Mouse (Mus musculus) liver (tissue): Measurements from ENCODE around the gene Cxcl17.

Experiments
- DNase-seq: peaks from one replicate; pipeline ENCODE4 v3.0.0-alpha.2; 2020; ENCODE audit warnings: mixed read lengths

Gene Cxcl17

DNA sequence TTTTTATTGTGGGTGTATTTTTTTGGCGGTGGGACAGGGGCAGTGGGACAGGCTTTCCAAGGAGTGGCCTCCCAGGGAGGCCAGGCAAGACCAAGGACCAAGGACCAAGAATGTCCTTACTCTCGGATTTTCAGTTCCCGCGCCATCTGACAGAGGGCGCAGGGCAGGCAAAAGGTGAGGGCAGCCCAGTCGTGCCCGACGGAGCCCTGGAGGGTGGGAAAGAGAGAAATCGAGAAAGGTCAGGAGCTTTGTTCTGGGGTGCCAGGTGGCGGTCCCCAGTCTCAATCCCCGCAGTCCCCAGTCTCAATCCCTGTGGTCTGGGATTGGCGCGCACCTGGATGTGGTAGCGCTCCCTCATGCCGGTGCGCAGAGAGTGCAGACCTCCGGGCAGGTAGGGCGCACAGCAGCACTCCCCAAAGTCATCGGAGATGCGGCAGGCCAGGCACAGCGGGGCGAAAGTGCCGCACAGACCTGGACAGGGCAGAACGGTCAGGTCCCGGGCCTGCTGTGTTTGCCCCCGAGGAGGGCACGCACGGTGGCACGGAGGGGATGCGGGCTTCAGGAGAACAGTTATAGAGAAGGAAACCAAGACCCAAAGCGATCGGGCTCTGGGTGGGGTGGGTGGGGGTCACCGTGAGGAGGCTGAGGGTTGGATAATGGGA lies 44.9 kb downstream of the Cxcl17 start:
- DNase-seq = no peak

DNA sequence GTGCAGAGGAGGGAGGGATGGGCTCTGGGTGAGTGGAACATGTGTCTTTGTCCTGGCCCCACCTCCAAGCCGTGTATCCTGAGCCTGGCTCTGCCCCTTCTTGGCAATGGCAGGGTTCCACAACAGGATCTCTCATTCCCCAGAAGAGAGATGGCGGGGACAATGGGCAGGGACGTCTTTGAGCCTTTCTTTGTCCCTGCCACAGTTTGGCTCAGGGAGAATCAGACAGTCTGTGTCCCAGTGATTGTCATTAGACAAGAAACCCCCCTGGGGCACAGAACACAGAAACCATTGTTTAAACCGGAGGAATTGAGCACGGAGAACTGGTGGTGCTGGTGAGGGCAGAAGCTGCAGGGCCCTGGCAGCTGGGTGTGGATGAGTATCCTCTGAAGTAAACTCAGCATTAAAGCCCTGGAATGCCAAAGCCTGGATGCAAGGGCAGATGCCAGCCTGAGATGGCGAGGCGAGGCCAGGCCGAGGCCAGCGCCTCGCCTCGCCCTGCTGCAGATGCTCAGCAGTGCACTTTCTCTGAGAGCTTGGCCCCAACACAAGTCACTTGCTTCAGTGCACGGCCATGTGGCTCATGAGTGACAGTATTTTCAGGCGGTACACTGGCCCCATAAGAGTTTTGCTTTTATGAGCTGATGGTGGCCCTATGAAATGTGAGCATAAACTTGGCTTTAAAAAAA lies 46.6 kb downstream of the Cxcl17 start:
- no peak for DNase-seq

DNA sequence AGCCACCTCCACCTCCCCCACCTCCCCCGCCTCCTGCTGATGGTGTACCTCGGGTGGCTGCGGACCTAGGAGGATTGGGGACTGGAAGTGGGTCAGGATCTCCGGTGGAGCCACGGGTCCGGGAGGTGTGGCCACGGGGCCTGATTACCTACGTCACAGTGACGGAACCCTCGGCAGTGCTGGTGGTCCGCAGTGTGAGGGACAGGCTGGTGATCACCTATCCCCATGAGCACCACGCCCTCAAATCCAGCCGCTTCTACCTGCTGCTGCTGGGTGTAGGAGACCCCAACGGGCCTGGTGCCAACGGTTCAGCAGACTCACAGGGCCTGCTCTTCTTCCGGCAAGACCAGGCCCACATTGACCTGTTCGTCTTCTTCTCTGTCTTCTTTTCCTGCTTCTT lies 49.1 kb downstream of the Cxcl17 start:
- no peak for DNase-seq

DNA sequence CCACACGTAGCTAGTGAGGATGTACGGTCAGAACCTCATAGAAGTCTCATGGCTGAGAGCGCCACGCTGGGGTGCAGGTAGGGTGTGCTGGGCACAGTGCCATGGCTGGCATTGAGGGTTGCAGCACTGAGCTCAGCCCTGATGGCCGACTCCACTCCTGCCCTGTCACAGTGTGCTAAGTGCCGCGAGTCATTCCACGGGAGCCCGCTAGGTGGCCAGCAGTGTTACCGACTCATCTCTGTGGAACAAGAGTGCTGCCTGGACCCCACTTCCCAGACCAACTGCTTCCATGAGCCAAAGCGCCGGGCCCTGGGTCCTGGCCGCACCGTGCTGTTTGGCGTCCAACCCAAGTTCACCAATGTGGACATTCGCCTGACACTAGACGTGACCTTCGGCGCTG lies 49.5 kb downstream of the Cxcl17 start:
- DNase-seq = no peak

DNA sequence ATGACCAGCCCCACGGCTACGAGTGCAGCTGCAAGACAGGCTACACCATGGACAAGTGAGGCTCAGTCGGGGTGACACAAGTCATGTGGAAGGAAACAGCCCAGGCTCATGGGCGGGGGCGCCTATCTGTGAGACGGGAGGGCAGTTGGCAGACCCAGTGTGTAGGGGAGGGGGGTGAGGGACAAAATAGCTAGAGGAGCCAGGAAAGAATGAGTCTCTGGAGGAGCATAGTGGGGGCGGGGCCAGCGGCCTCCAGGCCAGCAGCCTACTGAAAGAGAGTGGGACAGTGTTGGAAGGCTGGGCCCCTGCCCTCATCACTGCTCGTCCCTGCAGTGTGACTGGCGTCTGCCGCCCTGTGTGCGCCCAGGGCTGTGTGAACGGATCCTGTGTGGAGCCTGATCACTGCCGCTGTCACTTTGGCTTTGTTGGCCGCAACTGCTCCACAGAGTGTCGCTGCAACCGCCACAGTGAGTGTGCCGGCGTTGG lies 53.9 kb downstream of the Cxcl17 start:
- DNase-seq = no peak
